In the genomic region with DNA sequence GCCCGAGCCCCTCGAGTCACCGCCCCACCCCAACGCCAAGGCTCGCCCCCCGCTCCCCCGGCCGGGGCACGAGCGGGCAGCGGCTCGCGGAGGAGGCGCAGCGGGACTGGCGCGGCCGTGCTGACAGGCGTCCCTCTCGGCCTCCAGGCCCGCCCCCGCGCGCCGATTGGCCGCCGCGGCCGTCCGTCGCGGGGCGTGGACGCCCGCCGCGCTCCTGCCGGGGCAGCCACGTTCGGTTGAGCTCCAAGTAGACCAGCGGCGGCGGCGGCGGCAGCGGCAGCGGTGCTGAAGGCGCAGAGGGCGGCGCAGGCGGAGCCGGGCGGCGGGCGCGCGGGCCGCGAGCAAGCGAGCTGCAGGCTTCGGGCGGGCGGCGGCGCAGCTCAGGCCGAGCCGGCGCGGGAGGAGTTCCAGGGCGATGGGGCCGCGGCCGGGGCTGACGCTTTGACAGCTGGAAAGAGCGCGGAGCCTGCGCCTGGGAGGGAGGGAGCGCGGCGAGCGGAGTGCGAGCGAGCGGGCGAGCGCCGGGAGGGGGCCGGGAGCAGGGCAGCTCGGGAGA, we compare ENCODE assay signal across 8 mouse cellular contexts. TPM values are rescaled to one million over a fixed set of nuclear protein-coding genes. Genes with fewer than 3 reads are reported as not detected.
DNase-seq lines count a peak whose midpoint lies in the region; ATAC-seq lines count a peak whose summit lies in the region.

No protein-coding gene starts in this region.

- peak; percentile 78 for ATAC-seq in intestine, embryonic 14.5 days (replicated peaks; ENCODE audit: low FRiP score, low TSS enrichment, low read depth)

- H3K4me2 ChIP-seq in intestine, embryonic 14.5 days (ENCODE audit: low read length) = peak overlapping the region; percentile 82

- no peaks in the 10 kb centered on the region for H3K9me3 ChIP-seq in intestine, embryonic 14.5 days (ENCODE audit: control insufficient read depth, low read length)

- H3K9ac ChIP-seq in intestine, embryonic 14.5 days (ENCODE audit: low read length) = peak overlapping the region; percentile 87

- peaks cover 31% of the 10 kb centered on the region for H3K36me3 ChIP-seq in intestine, embryonic 14.5 days (ENCODE audit: control insufficient read depth, insufficient read depth, low read length)

- H3K4me3 ChIP-seq in intestine, embryonic 14.5 days (ENCODE audit: low read depth, low read length) = peak overlapping the region; percentile 83

- peaks cover 52% of the 10 kb centered on the region for H3K4me1 ChIP-seq in intestine, embryonic 14.5 days (replicated peaks; ENCODE audit: control insufficient read depth, insufficient read depth, low read length)

- peak; percentile 79 for DNase-seq in adipocyte (ENCODE audit: low spot score)
- DNase-seq in embryo, embryonic 10 days (ENCODE audit: low spot score) = peak; percentile 93
- DNase-seq in gastrocnemius, postnatal 14 days = peak; percentile 93
- DNase-seq in intestine, embryonic 14.5 days (ENCODE audit: low spot score) = peak; percentile 87
- peak; percentile 91 to 93 for DNase-seq in left cerebral cortex, postnatal 14 days (ENCODE audit: low spot score in 2 of 2)
- DNase-seq in mesoderm, embryonic 11.5 days (ENCODE audit: low read depth, low spot score) = peak; percentile 89
- peak; percentile 96 for DNase-seq in right cerebral cortex, postnatal 25 days
- peak; percentile 91 to 95 for DNase-seq in urinary bladder, postnatal 4 days (ENCODE audit: low spot score in 2 of 2)

- intact Hi-C loops in gastrocnemius, postnatal 14 days (cut with DNase I; ENCODE audit: low total_unique reads) = loop anchor here (5.0 to 10.0 kb wide), 2 partner anchors 76 to 253 kb away; no protein-coding TSS in a partner anchor
- intact Hi-C loops in left cerebral cortex, postnatal 14 days (cut with DNase I) = loop anchor here (2.0 to 5.0 kb wide), 2 partner anchors 77 to 251 kb away; no protein-coding TSS in a partner anchor

- H3K27me3 ChIP-seq in intestine, embryonic 14.5 days (replicated peaks; ENCODE audit: control insufficient read depth, insufficient read depth, low read length) = no peaks in the 10 kb centered on the region

- H3K27ac ChIP-seq in intestine, embryonic 14.5 days (ENCODE audit: low read depth) = peak overlapping the region; percentile 94

- under 1% methylated on average over 78 of the region's 89 CpGs for WGBS in intestine, embryonic 14.5 days

RNA-seq across cellular contexts. Expression of a gene that starts 0.8 kb away (rescaled TPM):
- 10 to 100 TPM; 23.4 to 27.9 TPM for total RNA-seq in gastrocnemius, postnatal 14 days (2021)
- polyA plus RNA-seq in intestine, embryonic 14.5 days (2014; fragmentation: Nextera tagmentation; extraction: Ambion mirVana) = 73.2 and 76.2 TPM in 2 replicates
- 100 to 1,000 TPM; 109 to 115 TPM for total RNA-seq in left cerebral cortex, postnatal 14 days (2021)

Comparison
In these comparisons a context has a peak if more than half of its experiments do, and no peak if none do; other contexts are left out.
1. Peak in every context shown above with its lines: DNase-seq, ATAC-seq, H3K4me3 ChIP-seq and H3K27ac ChIP-seq.